Mouse (Mus musculus) gastrocnemius, postnatal 25 days (tissue): ENCODE measurements around the gene Mlec. TPM values are rescaled to one million over a fixed set of nuclear protein-coding genes. Genes with fewer than 3 reads are reported as not detected.
"Not testable (repeated sequence)": the region's sequence is repeated elsewhere in the genome, so short reads cannot be mapped to it uniquely, and the experiment has no call there.

Source experiments
- DNase-seq: peaks from one replicate; pipeline ENCODE4 v3.0.0; 2022
- total RNA-seq, 2 experiments: library from RNA; stranded (reverse); gene quantifications; 1 replicate in 1 of 2; 2 replicates in 1 of 2; pipeline ENCODE4 v1.2.3; 2021

Mlec gene
- total RNA-seq, 2 experiments from 2014 or later = 156 to 196 TPM

GRCm38 (mm10) chr5:115152132-115152956, 5.6 kb downstream of the Mlec start:
- DNase-seq = no peak

DNA sequence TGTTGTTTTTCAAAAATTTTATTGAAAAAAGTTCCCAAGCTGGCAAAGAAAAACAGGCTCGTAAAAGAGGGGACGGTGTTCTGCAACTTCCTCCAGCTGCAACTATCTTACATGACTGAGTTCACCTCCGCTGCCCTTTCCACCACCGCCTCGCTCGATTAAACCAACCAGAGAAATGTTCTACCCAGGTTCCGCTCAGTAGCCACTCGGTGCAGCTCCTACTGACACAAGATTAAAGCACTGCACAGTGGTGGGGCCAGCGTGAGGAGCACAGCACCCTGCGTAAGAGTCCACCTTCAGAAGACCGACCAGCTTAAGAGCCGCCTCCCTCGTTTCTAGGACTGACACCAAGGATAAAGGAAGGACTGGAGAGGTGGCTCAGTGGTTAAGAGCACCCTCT, 6.5 kb downstream of the Mlec start:
- DNase-seq = no peak

DNA sequence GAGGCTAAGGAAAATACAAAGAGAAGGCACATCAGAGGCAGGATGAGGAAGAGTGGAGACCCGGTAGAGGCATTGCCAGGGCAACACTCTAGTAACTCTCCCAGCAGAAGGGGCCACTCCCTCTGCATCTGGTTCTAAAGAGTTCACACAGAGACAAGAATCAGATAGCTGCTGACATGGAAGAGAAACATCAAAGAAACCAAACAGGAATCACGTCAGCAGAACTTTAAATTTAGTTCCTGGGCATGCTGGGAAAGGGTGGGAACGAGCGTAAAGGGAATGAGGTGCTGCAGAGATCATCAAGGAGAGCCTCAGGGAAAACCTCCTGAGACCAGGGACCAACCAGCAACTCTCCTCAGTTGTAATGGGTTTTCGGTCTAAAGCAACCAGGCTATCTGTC, 7.0 kb downstream of the Mlec start:
- DNase-seq = no peak

GRCm38 (mm10) chr5:115149675-115150459, 8.1 kb downstream of the Mlec start:
- DNase-seq = no peak

- not testable (repeated sequence) for DNase-seq
Measured at GRCm38 (mm10) chr5:115148872-115149271, 9.1 kb downstream of the Mlec start.

DNA sequence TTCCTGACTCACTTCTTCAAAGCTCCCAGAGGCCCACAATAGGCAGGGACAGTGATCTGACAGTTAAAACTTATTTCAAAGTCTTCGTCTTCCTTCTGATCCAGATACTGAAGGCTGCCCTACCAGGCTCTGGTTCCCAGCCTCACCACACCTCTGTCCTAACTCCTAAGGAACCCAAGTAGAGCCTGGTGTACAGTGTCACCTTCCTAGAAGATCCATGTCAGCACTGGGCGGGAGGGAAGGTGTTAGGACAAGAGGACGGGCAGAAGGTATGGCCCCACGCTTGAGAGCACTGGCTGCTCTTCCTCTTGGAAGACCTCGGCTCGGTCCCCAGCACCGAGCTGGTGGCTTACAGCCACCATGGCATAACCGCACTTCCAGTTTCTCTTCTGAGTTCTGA, 9.6 kb downstream of the Mlec start:
- DNase-seq = no peak

DNA sequence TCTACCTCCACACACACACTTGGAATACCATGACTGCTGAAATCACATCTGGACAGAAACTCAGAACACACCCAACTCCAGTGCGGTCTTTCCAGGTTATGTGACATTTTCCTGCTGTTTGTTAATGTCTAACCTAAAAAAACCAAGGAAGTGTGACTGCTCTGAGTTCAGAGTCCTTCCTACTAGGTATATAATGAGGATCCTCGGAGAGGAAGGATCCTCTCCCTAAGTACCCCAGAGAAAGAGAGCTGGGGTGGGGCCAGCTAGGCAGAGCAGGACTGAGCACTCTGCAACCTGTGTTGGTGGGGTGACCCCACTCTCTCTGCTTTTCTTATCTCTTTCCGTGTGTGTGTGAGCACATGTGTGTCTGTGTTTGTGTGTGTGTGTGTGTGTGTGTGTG, 10.6 kb downstream of the Mlec start:
- no peak for DNase-seq

- peak; percentile 61 for DNase-seq
Measured at GRCm38 (mm10) chr5:115146747-115147130, 11.2 kb downstream of the Mlec start.

DNA sequence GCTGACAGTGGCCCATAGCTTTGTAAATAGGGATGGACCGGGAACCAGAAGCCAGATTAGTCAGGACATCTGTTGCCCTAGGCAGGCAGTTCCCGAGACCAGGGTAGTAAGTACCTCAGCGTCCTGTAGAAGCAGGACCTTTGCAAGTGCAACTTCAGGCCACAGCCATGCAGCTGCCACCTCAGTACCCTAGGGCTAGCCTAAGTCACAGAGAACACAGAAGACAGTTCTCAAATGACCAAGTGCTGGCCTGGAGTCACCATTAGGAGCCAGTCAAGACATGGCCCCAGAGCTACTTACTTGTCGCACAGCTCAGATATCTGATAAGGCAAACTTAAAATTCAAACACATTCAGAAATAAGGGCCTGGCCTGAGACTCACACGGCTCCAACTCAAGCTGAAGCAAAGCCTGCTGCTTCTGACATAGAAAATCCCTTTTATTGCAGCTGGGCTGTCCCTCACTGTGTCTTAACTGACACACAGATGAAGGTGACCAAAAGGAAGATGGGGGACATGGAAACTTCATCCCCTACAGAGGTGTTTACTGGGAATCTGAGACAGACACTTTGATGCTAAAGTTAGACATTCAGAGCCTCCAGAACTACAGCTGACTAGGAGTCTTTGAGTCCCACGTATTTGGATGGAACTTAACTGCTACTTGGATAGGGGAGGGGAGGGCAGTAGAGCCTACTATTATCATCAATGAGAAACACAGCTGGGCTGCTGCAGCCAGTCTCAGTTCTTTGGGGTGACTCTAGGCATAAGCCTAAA, 11.8 kb downstream of the Mlec start:
- DNase-seq = peak; percentile 59

GRCm38 (mm10) chr5:115145253-115145968, 12.6 kb downstream of the Mlec start:
- DNase-seq = no peak

DNA sequence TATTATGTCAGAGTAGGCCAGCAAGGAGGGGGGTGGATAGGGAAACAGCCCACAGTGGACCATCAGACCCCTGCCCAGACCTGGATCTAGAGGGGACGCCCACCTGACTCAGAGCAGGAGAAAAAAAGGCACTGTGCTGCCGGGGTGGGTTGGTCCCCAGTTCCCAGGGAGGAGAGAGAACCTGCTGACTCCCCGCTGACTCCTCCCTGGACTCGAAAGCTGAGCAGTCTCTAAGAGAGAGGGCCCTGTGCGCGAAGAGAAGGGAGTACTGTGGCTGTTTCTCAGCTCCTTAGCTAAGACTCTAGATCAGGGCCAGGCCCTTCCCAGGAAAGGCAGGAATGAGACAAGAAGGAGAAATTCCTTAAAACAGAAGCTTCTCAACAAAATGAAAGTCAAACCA, 13.5 kb downstream of the Mlec start:
- no peak for DNase-seq

- DNase-seq = peak; percentile 45
Measured at GRCm38 (mm10) chr5:115143552-115143951, 14.4 kb downstream of the Mlec start.

DNA sequence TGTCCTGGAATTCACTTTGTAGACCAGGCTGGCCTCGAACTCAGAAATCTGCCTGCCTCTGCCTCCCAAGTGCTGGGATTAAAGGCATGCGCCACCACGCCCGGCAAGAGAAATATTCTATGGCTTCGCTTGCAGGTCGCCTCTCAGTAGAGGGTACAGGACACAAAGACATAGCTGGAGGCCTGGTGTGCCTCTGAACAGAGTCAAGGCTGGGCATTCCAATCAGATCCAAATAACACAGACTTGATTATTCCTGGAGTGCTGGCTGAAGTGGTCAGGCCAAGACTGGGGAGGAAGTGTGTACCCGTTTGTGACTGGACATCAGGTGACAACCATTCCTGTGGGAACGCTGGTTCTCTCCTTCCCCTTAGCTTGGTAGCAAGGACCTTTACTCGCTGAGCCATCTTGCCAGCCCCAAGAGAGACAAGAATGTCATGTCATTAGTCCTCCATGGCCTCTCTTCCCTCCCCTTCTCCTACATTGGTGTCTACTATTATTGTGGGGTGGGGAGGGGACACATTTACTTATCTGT, 15.7 kb downstream of the Mlec start:
- no peak for DNase-seq

DNA sequence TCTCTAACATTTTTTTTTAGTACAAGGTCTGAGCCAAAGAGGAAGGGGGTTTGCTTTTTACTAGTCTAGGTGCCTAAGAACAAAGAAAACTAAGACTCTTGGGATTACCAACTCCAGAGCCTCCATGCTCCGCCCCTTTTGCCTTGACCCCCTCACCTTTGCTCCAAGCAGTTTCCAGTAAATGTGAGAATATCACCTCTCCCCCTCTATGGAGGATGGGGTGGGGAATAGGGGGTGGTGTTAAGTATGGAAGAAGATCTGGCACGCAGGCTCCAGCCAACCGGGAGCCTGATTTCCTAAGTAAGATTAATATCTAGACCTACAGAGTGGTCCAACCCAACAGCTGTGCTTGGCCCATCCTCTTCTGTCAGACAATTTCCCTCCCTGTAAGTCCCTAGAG, 17.3 kb downstream of the Mlec start:
- no peak for DNase-seq

DNA sequence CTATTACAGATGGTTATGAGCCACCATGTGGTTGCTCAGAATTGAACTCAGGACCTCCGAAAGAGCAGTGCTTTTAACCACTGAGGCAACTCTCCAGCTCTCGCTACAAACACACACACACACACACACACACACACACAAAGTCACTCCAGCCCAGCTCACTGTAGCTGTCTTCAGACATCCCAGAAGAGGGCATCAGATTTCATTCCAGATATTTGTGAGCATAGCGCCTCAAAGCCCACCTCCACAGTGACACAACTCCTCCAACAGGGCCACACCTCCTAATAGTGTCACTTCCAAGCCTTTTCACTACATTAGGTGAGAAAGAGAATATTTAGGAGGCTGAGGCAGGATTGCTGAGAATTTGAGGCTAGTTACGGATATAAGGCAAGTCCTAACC, 18.9 kb downstream of the Mlec start:
- DNase-seq = no peak

- peak; percentile 88 for DNase-seq
Measured at GRCm38 (mm10) chr5:115134234-115135165, 23.5 kb downstream of the Mlec start, which contains the start of gene Unc119b. Gene Unc119b (minus strand): TSS chr5:115134975.

GRCm38 (mm10) chr5:115133358-115134066, 24.5 kb downstream of the Mlec start:
- DNase-seq = no peak

- DNase-seq = no peak
Measured at GRCm38 (mm10) chr5:115132465-115132864, 25.5 kb downstream of the Mlec start.

GRCm38 (mm10) chr5:115129328-115129727, 28.7 kb downstream of the Mlec start:
- DNase-seq = no peak
